In genomic region chr15:31257329-31257728, GRCm38 (mm10) we compare ENCODE assay signal across 9 mouse cellular contexts.
"Had no signal": no experiment of that assay in that cellular context is flagged by ENCODE, and none has a peak within 500 bp of the region (broad histone marks: within the 10 kb centered on the region; RNA-seq: fewer than 3 reads in every experiment).

No protein-coding gene starts in this region.

- H3K4me2 ChIP-seq: intestine, embryonic 15.5 days; kidney, embryonic 15.5 days; limb, embryonic 15.5 days; midbrain, embryonic 11.5 days; neural tube, embryonic 12.5 days had no signal

- H3K36me3 ChIP-seq: kidney, embryonic 15.5 days; limb, embryonic 15.5 days; neural tube, embryonic 12.5 days had no signal

- H3K27me3 ChIP-seq: intestine, embryonic 15.5 days; kidney, embryonic 15.5 days; limb, embryonic 15.5 days; neural tube, embryonic 12.5 days had no signal

- H3K4me1 ChIP-seq: intestine, embryonic 15.5 days had no signal

- H3K9ac ChIP-seq: intestine, embryonic 15.5 days; kidney, embryonic 15.5 days; limb, embryonic 15.5 days; liver, embryonic 14.5 days; neural tube, embryonic 12.5 days had no signal

- H3K4me3 ChIP-seq: intestine, embryonic 15.5 days; kidney, embryonic 15.5 days; limb, embryonic 15.5 days; neural tube, embryonic 12.5 days had no signal

- H3K9me3 ChIP-seq: intestine, embryonic 15.5 days; kidney, embryonic 15.5 days; limb, embryonic 15.5 days; neural tube, embryonic 12.5 days had no signal

- DNase-seq: kidney, adult 18-20 months; kidney, postnatal 14 days; thymus, postnatal 4 days had no signal

- H3K27ac ChIP-seq: intestine, embryonic 15.5 days; kidney, embryonic 15.5 days; limb, embryonic 15.5 days; liver, embryonic 14.5 days; neural tube, embryonic 12.5 days had no signal
